Mouse (Mus musculus) left cerebral cortex, adult 11 months (tissue): ENCODE measurements at regions not wholly inside any gene's neighbourhood (a gene's known extent, or its start where the extent isn't known, plus 50 kb on each side); places are given as distances from the start of the nearest gene placed in this dataset.

Experiments
- DNase-seq: peaks from one replicate; pipeline ENCODE4 v3.0.0; 2022; ENCODE audit warnings: low spot score

GRCm38 (mm10) chr1:154255971-154256370, 55.0 kb downstream of the Zfp648 start:
- DNase-seq: no peak

- DNase-seq: no peak
Measured at GRCm38 (mm10) chr1:154256811-154257210, 55.8 kb downstream of the Zfp648 start.

- DNase-seq: peak; percentile 58
Measured at GRCm38 (mm10) chr1:154258511-154258910, 57.5 kb downstream of the Zfp648 start.

GRCm38 (mm10) chr1:154260393-154260792, 59.4 kb downstream of the Zfp648 start:
- no peak for DNase-seq

GRCm38 (mm10) chr1:154281438-154281837, 80.5 kb downstream of the Zfp648 start:
- peak; percentile 68 for DNase-seq

GRCm38 (mm10) chr1:154286080-154286479, 85.1 kb downstream of the Zfp648 start:
- peak; percentile 42 for DNase-seq

- DNase-seq: no peak
Measured at GRCm38 (mm10) chr1:154292729-154293128, 91.7 kb downstream of the Zfp648 start.

- DNase-seq: no peak
Measured at GRCm38 (mm10) chr1:154296080-154296479, 95.1 kb downstream of the Zfp648 start.

GRCm38 (mm10) chr1:154299866-154300265, 98.9 kb downstream of the Zfp648 start:
- no peak for DNase-seq

- DNase-seq: no peak
Measured at GRCm38 (mm10) chr1:154309650-154310049, 108.7 kb downstream of the Zfp648 start.
